Mouse (Mus musculus) gastrocnemius, adult 18-20 months (tissue): ENCODE measurements around the gene Rgl3. TPM values are rescaled to one million over a fixed set of nuclear protein-coding genes. Genes with fewer than 3 reads are reported as not detected.

ENCODE experiments used
- DNase-seq: peaks from one replicate; pipeline ENCODE4 v3.0.0; 2021; ENCODE audit warnings: low spot score
- total RNA-seq, 2 experiments: library from RNA; stranded (reverse); gene quantifications; 2 replicates each; pipeline ENCODE4 v1.2.3; 2021

Gene Rgl3
- total RNA-seq, 2 experiments from 2014 or later = 0.39 to 0.55 TPM

GRCm38 (mm10) chr9:21983911-21984310 is 5.3 kb downstream of the Rgl3 start:
- no peak for DNase-seq

DNA sequence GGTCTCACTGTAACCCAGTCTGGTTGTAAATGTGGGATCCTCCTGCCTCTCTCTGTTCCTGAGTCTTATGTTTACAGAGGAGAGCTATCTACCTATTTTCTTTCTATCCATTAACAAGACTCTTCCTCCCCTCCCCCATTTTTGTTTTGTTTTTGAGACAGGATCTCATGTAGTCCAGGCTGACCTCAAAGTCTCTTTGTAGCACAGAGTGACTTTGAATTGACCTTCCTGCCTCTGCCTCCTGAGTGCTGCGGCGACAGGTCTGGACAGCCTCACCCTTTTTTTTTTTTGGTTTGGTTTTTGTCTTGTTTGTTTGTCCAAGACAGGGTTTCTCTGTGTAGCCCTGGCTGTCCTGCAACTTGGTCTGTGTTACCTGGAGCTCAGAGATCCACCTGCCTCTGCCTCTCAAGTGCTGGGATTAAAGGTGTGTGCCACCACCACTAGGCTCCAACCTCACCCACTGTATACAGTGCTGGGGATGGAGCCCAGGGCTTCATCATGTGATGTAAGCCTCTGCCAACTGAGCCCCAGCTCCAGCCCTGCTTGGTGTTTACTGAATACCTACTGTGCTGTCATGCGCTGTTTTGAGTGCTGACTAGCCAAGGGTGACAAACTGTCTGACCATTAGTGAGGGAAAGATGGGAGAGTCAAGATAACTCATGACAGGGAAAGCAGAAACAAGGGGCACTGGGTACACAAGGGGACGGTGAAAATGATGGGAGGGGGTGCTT is 10.7 kb downstream of the Rgl3 start:
- no peak for DNase-seq

- DNase-seq = no peak
These were observed 11.3 kb downstream of the Rgl3 start for GRCm38 (mm10) chr9:21977972-21978371.

DNA sequence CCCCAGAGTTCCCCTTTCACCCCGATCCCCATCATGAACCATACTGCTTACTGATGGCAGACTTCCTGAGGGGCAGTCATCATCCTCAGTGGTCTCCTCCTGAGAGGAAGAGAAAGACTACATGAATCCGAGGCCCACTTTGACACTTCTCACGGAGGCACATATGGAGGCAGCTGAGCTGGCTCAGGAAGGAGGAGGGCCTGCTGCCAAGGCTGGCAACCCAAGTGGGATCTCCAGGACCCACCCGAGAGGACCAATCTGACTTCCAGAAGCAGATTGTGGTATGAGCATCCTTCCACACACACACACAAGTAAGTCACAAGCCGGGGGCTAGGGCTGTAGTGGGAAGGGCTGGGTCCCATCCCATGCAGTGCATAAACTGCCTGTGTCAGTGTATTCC is 11.9 kb downstream of the Rgl3 start:
- no peak for DNase-seq

GRCm38 (mm10) chr9:21976626-21977175 is 12.5 kb downstream of the Rgl3 start:
- DNase-seq = no peak

DNA sequence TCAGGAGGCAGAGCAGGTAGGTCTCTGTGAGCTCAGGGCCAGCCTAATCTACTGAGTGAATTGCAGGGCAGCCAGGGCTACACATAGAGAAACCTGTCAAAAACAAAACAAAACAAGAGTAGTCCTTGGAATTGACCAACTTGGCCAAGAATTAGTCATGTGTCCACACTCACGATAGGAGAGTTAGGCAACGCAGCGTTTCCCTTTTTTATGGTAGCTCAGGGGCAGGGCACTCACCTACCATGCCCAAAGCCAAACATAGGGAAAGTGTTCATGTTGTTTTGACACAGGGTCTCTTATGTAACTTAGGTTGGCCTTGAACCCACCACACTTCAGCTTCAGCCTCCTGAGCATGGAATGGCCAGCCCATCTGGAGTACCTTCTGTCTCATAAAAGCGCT is 19.9 kb downstream of the Rgl3 start:
- DNase-seq = no peak

DNA sequence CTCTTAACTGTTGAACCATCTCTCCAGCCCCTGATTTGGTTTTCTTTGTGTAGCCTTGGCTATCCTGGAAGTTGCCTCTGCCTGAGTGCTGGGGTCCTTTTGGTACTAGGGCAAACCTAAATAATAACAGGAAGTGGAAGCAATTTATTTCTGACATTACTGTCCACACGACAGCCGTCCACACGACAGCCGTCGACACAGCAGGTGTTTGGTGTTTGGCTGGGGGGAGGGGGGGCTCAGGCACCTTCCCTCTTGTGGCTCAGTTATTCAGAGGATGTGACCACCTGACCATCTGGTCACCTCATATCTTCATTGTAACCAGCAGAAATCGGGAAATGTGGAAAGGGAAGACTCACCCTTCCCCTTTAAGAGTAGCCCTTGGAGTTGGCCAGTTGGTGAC is 20.4 kb downstream of the Rgl3 start:
- DNase-seq = no peak

GRCm38 (mm10) chr9:21963417-21963816 is 25.8 kb downstream of the Rgl3 start, which contains the start of gene Epor:
Epor (minus strand) TSS chr9:21963506.
- peak; percentile 16 for DNase-seq

DNA sequence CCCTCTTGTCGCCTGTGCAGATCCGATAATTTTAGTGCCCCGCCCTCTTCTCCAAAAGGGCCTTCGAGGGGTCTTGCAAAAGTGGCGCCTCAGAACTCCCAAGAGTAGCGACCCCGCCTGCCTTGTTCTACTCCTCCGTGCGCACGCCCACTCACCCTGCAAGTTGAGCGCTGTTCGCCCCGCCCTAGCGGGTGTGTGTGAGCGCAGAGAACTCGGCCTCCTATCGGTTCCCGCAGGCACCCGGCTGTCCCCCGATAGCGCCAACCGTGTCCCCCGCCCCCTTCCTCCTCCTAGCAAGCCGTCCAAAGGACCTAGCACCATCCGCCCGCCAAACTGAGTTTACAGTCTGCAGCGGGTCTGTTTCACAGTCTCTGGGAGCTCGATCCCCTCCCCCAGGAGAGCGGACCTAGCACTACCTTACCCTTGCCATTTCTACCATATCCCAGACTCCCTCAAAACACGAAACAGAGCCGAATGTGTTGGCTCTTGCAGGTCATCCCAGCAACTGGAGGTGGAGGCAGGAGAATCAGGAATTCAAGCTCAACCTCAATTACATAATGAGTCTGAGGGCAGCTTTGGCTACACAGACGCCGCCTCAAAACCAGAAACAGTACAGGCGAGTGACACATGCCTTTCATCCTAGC is 26.7 kb downstream of the Rgl3 start:
- peak; percentile 15 for DNase-seq

GRCm38 (mm10) chr9:21962010-21962409 is 27.2 kb downstream of the Rgl3 start:
- no peak for DNase-seq

DNA sequence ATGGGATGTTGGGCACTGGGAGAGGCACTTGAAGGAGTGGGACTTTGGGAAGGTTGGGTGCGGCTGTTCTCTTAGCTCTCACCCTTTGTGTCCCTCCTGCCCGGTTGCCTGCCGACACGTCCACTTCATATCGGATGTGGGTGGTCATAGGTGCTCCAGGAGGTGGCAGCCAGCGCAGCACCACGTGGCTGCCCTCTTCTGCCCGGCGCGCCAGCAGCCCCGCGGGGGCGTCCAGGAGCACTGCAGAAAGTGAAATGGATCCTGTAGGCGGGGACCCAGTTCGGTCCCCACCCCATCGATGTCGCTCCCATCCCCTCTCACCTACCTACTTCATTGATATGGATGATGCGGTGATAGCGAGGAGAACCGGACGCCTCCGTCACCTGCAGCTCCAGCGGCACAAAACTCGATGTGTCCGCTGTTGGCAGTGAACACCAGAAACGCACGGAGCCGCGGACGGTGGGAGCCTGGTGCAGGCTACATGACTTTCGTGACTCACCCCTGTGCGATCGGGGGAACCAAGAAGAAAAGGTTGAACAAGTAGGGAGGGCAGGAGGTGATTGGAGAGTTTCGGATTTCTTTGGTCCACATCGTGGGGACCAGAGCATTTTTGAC is 27.8 kb downstream of the Rgl3 start:
- no peak for DNase-seq

- DNase-seq = no peak
These were observed 28.6 kb downstream of the Rgl3 start for GRCm38 (mm10) chr9:21960558-21961208.

DNA sequence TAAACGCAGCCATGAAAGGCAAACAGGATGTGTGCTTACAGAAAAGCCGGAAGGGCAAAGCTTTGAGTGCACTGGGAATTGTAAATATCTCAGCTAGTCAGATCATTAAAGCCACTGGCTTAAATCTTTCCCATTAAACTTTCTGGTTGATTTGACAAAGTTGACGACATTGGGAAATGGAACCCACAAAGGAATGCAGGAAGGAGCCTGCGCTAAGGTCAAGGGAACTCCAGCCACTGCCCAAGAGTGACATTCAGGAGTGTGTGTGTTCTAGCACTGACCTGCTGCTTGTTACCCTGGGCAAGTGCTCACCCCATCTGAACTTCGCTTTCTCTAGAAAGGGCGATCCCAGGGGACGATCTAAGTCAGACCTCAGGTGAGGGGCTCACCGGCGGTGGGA is 29.1 kb downstream of the Rgl3 start:
- no peak for DNase-seq

DNA sequence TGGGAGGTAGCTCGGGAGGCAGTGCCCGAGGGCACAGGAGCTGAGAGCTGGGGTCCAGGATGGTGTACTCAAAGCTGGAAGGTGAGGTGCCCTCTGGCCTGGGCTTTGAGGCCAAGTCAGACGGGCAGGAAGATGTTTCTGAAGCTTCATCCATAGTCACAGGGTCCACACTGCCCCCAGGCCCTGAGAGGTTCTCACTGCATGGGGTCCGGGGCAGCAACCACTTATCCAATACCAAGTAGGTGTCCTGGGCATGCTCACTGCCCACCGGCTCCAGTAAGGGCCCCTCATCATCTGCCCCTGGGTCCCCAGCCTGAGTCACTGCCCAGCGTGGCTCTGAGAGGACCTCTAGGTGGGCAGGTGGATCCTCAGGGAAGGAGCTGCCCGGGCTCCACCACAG is 30.0 kb downstream of the Rgl3 start:
- no peak for DNase-seq

- no peak for DNase-seq
These were observed 30.9 kb downstream of the Rgl3 start for GRCm38 (mm10) chr9:21958372-21958771.

DNA sequence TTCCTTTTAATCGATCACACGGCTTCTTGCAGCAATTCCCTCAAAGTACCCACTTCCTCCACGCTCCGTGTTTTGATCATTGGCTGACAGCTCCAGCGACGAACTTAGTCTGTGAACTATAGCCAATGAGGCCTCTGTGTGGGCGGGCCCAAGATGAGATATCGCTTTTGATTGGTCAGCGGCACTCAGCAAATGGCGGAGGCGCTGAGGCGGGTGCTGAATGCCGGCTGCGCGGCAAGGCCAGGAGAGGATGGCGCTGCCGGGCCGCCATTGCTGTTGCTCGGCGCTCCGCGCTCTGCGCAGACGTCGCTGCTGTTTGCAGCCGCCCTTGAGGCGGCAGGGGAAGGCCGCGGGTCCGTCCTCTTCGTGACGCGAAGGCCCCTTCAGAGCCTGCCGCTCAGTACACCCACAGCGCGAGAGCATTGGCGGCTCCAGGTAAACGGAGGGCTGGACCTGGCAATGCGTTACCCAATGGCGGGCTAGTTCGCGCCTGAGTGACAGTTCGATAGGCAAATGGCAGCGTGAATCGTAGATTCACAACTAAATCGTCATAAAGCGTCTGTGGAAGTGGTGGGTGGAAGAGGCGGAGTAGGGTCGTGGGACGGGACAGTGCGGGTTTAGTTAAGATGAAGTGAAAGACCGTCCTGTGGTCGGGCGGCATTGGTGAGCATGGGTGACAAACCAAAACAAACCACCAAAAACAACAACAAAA is 33.5 kb downstream of the Rgl3 start, which contains the start of gene Swsap1:
Gene Swsap1, plus strand, starts transcription at position 186 of the 712 bp plus-strand sequence.
- peak; percentile 99 for DNase-seq

- no peak for DNase-seq
These were observed 34.0 kb downstream of the Rgl3 start for GRCm38 (mm10) chr9:21955225-21955569.

- no peak for DNase-seq
These were observed 34.6 kb downstream of the Rgl3 start for GRCm38 (mm10) chr9:21954635-21955034.

- no peak for DNase-seq
These were observed 35.6 kb downstream of the Rgl3 start for GRCm38 (mm10) chr9:21953600-21953999.

- DNase-seq = no peak
These were observed 37.3 kb downstream of the Rgl3 start for GRCm38 (mm10) chr9:21951977-21952376.

DNA sequence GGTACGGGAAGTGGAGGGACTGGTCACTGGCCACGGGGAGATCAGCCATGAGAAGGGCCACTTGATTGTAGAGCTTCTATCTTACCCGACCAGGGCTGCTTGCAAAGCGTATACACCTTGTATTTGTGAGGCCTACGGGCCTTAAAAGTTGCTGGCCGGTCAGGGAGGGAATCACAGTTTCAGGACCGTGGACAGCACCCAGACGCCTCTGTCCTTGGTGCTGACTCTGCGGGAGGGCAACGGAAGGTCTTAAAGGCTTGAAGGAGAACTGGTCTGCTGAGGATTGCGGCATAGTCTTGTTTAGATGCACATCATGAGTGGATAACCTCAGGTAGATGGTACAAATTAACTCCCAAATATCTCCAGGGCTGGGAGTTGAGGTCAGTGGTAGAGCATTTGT is 38.9 kb downstream of the Rgl3 start:
- DNase-seq = peak; percentile 61
